Mouse (Mus musculus): Measurements from ENCODE around the gene Sccpdh. TPM values are rescaled to one million over a fixed set of nuclear protein-coding genes. Genes with fewer than 3 reads are reported as not detected.
"Not testable (repeated sequence)": the region's sequence is repeated elsewhere in the genome, so short reads cannot be mapped to it uniquely, and the experiment has no call there.

The Sccpdh gene
- total RNA-seq (2021): 10 to 100 TPM; 58.7 to 59.7 TPM
- long read RNA-seq, experiment 1, transcript Sccpdh-201 (12 exons, 1,948 nt): major isoform, 139 of 144 reads
- long read RNA-seq, experiment 1, partial matches to known transcripts: 2 of 144 reads
- long read RNA-seq, experiment 1, other reads (novel, unspliced or antisense): 3 of 144 reads
- long read RNA-seq, experiment 2, transcript Sccpdh-201 (12 exons, 1,948 nt): major isoform, 140 of 151 reads
- long read RNA-seq, experiment 2, partial matches to known transcripts: 3 of 151 reads
- long read RNA-seq, experiment 2, other reads (novel, unspliced or antisense): 7 of 151 reads

GRCm38 (mm10) chr1:179668013-179668805 is at the start of gene Sccpdh:
Sccpdh (plus strand) TSS chr1:179668210.
- peak; percentile 94 for DNase-seq

- no peak for DNase-seq
These were observed 45.3 kb upstream of the Sccpdh start for GRCm38 (mm10) chr1:179622665-179623064.

GRCm38 (mm10) chr1:179623657-179624056 is 44.4 kb upstream of the Sccpdh start:
- peak; percentile 43 for DNase-seq

- peak; percentile 54 for DNase-seq
These were observed 43.7 kb upstream of the Sccpdh start for GRCm38 (mm10) chr1:179624354-179624753.

- DNase-seq: no peak
These were observed 40.2 kb upstream of the Sccpdh start for GRCm38 (mm10) chr1:179627855-179628254.

- DNase-seq: no peak
These were observed 39.4 kb upstream of the Sccpdh start for GRCm38 (mm10) chr1:179628438-179629106.

- no peak for DNase-seq
These were observed 38.7 kb upstream of the Sccpdh start for GRCm38 (mm10) chr1:179629276-179629675.

GRCm38 (mm10) chr1:179632746-179633413 is 35.1 kb upstream of the Sccpdh start:
- no peak for DNase-seq

GRCm38 (mm10) chr1:179633414-179633752 is 34.6 kb upstream of the Sccpdh start:
- DNase-seq: no peak

GRCm38 (mm10) chr1:179634159-179634558 is 33.9 kb upstream of the Sccpdh start:
- no peak for DNase-seq

GRCm38 (mm10) chr1:179642726-179643125 is 25.3 kb upstream of the Sccpdh start:
- DNase-seq: no peak

GRCm38 (mm10) chr1:179644151-179644550 is 23.9 kb upstream of the Sccpdh start:
- no peak for DNase-seq

- peak; percentile 72 for DNase-seq
These were observed 22.7 kb upstream of the Sccpdh start for GRCm38 (mm10) chr1:179645101-179645979.

- no peak for DNase-seq
These were observed 22.1 kb upstream of the Sccpdh start for GRCm38 (mm10) chr1:179645980-179646268.

GRCm38 (mm10) chr1:179648678-179649077 is 19.3 kb upstream of the Sccpdh start:
- not testable (repeated sequence) for DNase-seq

- DNase-seq: no peak
These were observed 18.7 kb upstream of the Sccpdh start for GRCm38 (mm10) chr1:179649324-179649723.

- DNase-seq: no peak
These were observed 17.7 kb upstream of the Sccpdh start for GRCm38 (mm10) chr1:179650284-179650683.

GRCm38 (mm10) chr1:179651224-179651623 is 16.8 kb upstream of the Sccpdh start:
- no peak for DNase-seq

GRCm38 (mm10) chr1:179663065-179663464 is 4.9 kb upstream of the Sccpdh start:
- no peak for DNase-seq

GRCm38 (mm10) chr1:179664309-179664930 is 3.6 kb upstream of the Sccpdh start:
- no peak for DNase-seq

- DNase-seq: no peak
These were observed 1.0 kb upstream of the Sccpdh start for GRCm38 (mm10) chr1:179666971-179667370.

Measured in gastrocnemius, postnatal 10 days (tissue).